Mouse (Mus musculus): ENCODE data around the gene Tex2. TPM values are rescaled to one million over a fixed set of nuclear protein-coding genes. Genes with fewer than 3 reads are reported as not detected.

Gene Tex2
- polyA plus RNA-seq, 1 experiment from 2014 or later, result 13.1 TPM

DNA sequence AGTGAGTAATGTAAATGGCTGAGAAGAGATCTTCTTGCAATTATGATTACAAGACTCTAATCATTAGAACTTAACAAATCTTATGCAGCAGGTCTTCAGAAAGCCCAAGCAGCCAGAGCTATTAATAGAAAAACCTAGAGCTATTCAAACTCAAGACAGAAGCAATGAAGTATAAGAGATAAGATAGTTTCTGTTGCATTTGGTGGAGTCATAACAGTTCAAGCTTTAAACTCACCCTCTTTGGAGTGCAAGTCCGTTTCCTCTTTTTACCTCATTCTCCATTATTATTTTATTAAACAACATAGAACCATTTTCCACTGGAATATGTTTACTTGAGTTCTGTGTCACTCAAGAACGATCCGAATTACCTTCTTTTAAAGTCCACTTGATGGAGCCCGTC is 154.7 kb downstream of the Tex2 start:
- no peaks in the 10 kb centered on the region for H3K4me1 ChIP-seq (ENCODE audit: control insufficient read depth, insufficient read depth, low read length)
- H3K9me3 ChIP-seq (replicated peaks; ENCODE audit: control insufficient read depth, low read length), result no peaks in the 10 kb centered on the region
- 87% methylated on average over 4 of the region's 4 CpGs for WGBS
- H3K9ac ChIP-seq (ENCODE audit: low read length), result no peak overlapping the region
- H3K27ac ChIP-seq (ENCODE audit: low read length), result no peak overlapping the region
- H3K4me3 ChIP-seq (replicated peaks; ENCODE audit: low read length), result no peak overlapping the region
- no peaks in the 10 kb centered on the region for H3K36me3 ChIP-seq (ENCODE audit: control insufficient read depth, insufficient read depth, low read length)
- H3K27me3 ChIP-seq (ENCODE audit: control insufficient read depth, insufficient read depth, low read length), result no peaks in the 10 kb centered on the region
- no peak overlapping the region for H3K4me2 ChIP-seq (ENCODE audit: low read depth, low read length)
- ATAC-seq (ENCODE audit: insufficient read depth, low FRiP score), result no peak

Other genes starting within 250 kb of the Tex2 start
- gene Prr29, start 248.0 kb downstream of the Tex2 start, polyA plus RNA-seq (2015; fragmentation: Nextera tagmentation; extraction: Ambion mirVana), result 0.62 and 0.96 TPM in 2 replicates
- gene Icam2, start 225.3 kb downstream of the Tex2 start, polyA plus RNA-seq (2015; fragmentation: Nextera tagmentation; extraction: Ambion mirVana), result 39.5 and 40.6 TPM in 2 replicates
- gene Ern1, start 125.6 kb downstream of the Tex2 start, polyA plus RNA-seq (2015; fragmentation: Nextera tagmentation; extraction: Ambion mirVana), result 6.3 and 9.4 TPM in 2 replicates
- gene Pecam1, start 137.2 kb upstream of the Tex2 start, polyA plus RNA-seq (2015; fragmentation: Nextera tagmentation; extraction: Ambion mirVana), result 51.7 and 55.0 TPM in 2 replicates
- gene Milr1, start 137.8 kb upstream of the Tex2 start, polyA plus RNA-seq (2015; fragmentation: Nextera tagmentation; extraction: Ambion mirVana), result 3.1 TPM in 2 replicates
- gene Polg2, start 166.1 kb upstream of the Tex2 start, polyA plus RNA-seq (2015; fragmentation: Nextera tagmentation; extraction: Ambion mirVana), result 10.5 and 11.7 TPM in 2 replicates
- gene Ddx5, start 175.8 kb upstream of the Tex2 start, polyA plus RNA-seq (2015; fragmentation: Nextera tagmentation; extraction: Ambion mirVana), result 304 and 316 TPM in 2 replicates
- 18.8 and 20.4 TPM in 2 replicates for gene Cep95, start 175.8 kb upstream of the Tex2 start, polyA plus RNA-seq (2015; fragmentation: Nextera tagmentation; extraction: Ambion mirVana)